Mouse (Mus musculus) adrenal gland, adult 8-10 months (tissue): Measurements from ENCODE around the gene Wipf1. TPM values are rescaled to one million over a fixed set of nuclear protein-coding genes. Genes with fewer than 3 reads are reported as not detected.
"Not testable (repeated sequence)": the region's sequence is repeated elsewhere in the genome, so short reads cannot be mapped to it uniquely, and the experiment has no call there.

Experiments
- DNase-seq: peaks from one replicate; pipeline ENCODE4 v3.0.0; 2022
- total RNA-seq, 4 experiments: library from RNA; stranded (reverse); gene quantifications; 2 replicates each; pipeline ENCODE4 v1.2.4; 2022

The Wipf1 gene
- 10 to 100 TPM; 14.3 to 30.5 (median 19.8) TPM for total RNA-seq

GRCm38 (mm10) chr2:73529356-73530330, at the start of gene Wipf1:
TSS of gene Wipf1 (minus strand) at chr2:73529734.
- peak; percentile 75 for DNase-seq

DNA sequence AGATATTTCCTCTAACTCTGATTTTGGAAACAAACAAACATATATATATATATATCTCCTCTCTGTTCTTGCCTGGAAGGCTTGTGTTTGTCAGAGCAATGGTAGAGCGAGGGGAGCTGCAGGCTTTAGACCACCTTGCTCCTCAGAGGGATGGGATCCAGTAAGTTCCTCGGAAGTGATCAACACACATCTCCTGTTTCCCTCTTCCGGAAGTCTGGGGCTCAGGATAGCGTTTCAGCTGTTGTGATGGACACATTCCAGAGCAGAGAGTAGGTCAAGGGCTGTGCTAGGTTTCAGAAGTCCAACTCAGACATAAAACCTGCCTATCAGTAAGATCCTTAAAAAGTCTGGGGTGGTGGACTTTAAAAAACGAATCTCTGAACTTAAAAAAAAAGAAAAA, 49.6 kb upstream of the Wipf1 start:
- no peak for DNase-seq

DNA sequence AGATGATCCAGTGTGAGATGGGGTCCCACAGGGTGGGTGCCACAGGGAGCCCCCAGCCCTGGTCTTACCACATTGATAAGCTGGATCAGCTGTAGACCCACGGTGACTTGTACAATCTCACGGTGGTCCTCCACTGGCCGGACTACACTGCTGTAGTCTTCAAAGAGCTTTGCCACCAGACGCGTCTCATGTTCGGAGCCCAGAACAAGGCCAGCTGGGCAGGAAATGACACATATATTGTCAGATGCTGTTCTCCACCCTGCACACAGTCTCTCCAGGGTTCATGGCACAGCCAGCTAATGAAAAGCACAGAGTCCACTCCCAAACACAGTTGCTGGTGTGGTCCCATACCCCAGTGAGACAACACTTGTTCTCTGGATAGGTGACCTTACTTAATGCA, 44.9 kb upstream of the Wipf1 start:
- no peak for DNase-seq

DNA sequence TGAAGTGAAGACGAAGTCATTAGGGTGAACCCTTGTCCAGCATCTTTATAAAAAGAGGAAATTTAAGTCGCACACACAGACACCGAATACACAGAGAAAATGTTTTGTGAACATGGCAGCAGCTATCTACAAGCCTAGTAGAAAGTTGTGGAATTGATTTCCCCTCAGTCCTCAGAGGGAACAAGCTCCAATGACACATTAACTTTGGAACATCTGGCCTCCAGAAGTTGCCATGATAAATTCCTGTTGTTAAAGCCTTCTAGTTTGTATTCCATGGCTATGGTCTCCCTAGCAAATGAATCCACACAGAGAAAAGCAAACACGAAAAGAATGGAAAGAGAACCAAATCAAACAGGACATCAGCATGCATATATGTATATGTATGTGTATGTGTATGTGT, 44.0 kb upstream of the Wipf1 start:
- DNase-seq: no peak

GRCm38 (mm10) chr2:73572539-73573372, 43.2 kb upstream of the Wipf1 start:
- peak; percentile 52 for DNase-seq

GRCm38 (mm10) chr2:73571901-73572300, 42.4 kb upstream of the Wipf1 start:
- DNase-seq: no peak

DNA sequence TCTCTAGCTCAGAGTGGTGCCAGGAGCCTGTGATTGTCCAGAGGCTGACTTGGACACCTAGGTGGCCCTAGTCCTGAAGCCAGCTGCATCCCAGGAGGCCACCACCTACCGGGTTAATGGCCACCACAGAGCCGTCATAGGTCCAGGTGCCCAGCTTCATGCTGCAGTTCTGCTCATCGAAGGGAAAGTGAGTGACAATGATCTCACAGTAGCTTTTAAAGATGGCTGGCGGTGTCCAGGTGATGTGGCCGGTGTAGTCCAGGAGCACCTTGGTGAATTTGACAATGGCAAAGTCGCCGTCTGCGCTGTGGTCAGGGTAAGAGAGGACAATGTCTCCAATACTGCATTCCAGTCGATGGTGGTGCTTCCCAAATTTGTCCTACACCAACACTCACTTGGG, 41.8 kb upstream of the Wipf1 start:
- DNase-seq: no peak

- DNase-seq: no peak
These were observed 37.6 kb upstream of the Wipf1 start for GRCm38 (mm10) chr2:73566989-73567605.

- no peak for DNase-seq
These were observed 36.6 kb upstream of the Wipf1 start for GRCm38 (mm10) chr2:73566162-73566561.

DNA sequence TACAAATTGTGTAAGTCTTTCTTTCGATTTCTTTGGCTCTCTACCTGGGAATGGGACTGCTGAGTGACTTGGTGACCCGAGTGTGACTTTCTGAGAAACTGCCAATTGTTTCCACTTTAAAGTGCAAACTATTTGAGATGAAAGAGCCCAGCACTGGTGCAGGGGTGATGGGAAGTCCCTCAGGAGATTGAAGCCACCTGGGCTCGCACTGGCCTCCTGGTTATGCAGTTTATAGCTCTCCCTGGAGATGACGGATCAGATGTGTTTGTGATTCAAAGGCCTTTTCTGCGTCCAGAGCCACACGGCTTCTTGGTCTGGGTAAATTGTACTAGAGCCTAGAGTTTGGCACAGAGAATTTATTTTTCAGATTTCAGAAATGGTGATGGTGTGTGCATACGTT, 34.2 kb upstream of the Wipf1 start:
- no peak for DNase-seq

GRCm38 (mm10) chr2:73562656-73563055, 33.1 kb upstream of the Wipf1 start:
- no peak for DNase-seq

- DNase-seq: no peak
These were observed 32.1 kb upstream of the Wipf1 start for GRCm38 (mm10) chr2:73561665-73562063.

DNA sequence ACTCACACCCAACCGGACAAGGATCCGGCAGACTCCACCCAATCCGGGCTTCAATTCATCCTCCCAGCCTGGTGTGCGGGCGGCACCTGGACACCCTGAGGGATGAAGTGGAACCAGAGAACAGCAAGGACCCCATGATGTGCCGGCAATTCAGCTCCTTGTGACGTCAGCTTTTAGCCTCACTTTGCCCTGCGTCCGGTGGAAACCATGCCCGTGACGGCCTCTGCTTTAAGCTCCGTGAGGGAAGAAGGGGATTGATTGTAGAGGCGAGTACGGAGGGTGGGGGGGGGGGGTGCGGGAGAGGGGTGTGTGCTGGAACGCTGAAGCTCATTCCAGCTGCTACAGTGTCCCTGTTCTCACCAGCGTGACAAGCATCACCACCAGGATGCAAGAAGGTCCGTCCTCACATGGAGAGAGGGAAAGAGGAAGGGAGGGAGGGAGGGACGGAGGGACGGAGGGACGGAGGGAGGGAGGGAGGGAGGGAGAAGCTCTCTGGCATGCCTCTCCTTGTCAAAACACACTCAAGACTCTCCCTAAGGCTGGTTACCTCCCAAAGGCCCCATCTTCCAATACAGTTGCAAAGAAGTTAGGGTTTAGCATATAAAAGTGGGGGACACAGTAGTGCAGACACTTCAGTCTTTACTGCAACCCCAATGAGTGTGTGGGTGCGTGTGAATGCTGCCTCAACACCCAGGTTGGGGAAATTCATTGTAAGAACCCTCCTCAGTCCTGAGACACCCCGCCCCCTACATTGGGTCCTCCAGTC, 31.5 kb upstream of the Wipf1 start:
- DNase-seq: no peak

DNA sequence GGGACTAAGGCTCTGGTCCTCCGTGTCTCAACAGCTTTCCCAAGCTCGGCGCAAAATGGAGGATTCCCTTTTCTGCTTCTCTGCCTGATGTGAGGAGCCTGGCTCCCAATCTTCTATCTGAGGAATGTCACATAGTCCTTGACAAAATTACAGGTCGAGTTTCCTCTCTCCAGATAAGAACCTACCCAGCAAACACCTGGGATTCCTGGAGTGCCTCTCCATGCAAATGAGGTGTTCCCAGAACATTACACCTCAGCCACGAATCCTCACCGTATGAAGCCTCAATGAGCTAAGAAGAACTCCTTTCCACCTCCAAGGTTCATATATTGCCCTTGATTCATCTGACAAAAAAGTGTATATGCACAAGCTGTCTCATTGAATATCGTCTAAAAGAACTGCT, 30.9 kb upstream of the Wipf1 start:
- no peak for DNase-seq

GRCm38 (mm10) chr2:73557956-73558355, 28.4 kb upstream of the Wipf1 start:
- no peak for DNase-seq

DNA sequence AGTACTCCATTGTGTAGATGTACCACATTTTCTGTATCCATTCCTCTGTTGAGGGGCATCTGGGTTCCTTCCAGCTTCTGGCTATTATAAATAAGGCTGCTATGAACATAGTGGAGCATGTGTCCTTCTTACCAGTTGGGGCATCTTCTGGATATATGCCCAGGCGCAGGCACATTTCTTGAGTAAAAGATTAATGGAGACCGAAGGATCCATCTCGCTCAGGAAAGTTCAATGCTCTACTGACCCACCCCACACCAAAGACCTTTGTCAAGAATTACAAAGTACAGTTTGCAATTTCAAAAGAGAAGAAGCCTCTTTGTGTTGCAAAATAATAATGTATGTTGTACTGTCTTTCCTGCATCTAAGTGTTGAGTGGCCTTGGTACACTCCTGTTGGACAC, 27.5 kb upstream of the Wipf1 start:
- not testable (repeated sequence) for DNase-seq

DNA sequence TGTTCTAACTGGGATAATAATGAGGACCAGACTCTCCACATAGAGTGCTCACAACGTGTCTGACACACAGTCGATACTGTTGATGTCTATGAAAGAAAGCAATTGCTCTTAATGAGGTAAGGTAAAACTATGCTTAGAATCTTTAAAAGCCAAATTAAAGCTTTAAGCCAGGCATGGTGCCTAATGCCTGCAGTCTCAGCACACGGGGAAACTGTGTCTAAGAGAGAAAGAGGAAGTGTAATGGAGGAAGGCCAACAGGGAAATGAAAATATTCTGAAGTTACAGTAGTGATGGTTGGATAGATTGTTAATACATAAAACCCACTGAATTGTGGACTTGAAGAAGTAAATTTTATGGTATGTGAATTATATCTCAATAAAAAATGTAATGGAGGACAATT, 24.9 kb upstream of the Wipf1 start:
- DNase-seq: no peak

- DNase-seq: no peak
These were observed 23.4 kb upstream of the Wipf1 start for GRCm38 (mm10) chr2:73552926-73553325.

DNA sequence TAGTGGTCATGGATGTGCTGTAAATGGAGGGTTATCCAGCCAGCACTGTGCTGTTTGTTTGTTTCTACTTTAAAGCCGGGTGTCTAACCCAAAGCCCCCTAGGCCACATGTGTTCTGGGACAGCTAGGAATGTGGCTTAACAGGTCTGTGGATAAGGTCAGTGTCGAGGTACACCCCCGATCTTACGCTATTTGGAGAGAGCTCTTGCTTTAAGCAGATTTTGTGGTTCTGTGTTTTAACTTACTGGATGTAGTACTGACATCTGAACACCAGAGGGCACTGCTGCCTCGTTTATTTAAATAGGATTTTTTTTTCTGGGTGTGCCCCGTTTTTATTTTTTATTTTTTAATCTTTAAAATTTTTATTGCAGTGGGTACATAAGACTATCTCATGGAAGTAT, 21.2 kb upstream of the Wipf1 start:
- DNase-seq: no peak

DNA sequence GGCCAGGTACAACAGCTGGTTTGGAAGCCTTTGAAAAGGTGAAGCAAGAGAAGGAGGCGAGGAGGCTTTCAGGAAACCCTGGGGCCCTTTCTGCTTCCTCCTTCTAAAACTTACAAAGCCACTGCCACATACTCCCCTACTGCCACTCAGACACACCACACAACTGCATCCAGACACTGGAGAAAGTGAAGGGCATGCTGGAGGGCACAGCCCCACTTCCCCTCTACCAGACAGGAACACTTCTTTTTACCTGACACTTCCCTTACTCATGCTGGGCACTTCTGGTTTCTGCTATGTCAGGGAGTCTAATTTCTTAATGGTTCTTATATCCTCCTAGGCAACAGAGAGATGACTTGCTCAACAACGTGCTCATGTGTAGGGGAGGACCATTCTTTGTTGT, 19.0 kb upstream of the Wipf1 start:
- no peak for DNase-seq

- DNase-seq: no peak
These were observed 17.7 kb upstream of the Wipf1 start for GRCm38 (mm10) chr2:73547256-73547655.

DNA sequence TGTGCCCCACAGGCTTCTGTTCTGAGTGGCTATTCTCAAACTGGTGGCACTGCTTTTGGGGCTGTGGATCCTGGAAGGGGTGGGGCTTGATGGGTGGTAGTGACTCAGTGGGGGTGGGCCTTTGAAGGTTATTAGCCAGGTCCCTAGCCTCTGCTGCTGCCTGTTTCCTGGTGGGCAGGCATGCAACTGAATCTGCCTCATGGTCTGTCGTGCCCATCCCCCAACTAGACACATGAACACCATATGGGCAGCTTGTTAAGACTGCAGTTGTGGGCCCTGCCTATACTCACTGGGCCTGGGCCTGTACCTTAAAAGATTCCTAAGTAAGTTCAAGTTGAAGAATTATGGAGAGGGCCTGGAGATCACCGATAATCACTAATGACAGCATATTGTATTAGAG, 16.0 kb upstream of the Wipf1 start:
- DNase-seq: no peak
